Mouse (Mus musculus): Measurements from ENCODE around the gene Ptov1.

DNA sequence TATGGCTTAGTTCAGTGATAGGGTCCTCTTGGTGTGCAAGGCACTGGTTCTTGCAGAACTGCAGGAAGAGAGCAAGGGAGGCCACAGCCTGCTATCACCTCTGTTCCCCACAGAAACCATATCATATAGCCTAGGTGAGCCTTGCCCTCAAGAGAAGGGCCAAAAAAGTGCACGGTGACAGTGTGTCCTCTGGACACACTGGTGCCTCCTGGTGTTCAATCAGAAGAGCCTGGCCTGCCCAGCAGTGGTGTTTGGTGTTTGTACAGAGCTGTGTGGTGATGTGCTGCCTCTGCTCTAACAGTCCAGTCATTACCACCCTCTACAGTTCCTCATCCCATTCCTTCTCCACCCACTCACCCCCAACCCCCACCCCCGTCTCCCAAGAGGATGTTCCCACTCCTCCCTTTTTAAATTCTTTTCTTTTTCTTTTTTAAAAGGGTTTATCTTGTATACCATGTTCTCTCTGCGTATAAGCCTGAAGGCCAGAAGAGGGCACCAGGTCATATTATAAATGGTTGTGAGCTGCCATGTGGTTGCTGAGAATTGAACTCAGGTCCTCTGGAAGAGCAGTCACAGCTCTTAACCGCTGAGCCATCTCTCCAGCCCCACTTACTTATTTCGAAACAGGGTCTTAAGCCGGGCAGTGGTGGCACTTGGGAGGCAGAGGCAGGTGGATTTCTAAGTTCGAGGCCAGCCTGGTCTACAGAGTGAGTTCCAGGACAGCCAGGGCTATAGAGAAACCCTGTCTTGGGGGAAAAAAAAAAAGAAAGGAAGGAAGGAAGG is 47.7 kb downstream of the Ptov1 start:
- TF ChIP-seq CTCF (IDR thresholded peaks at IDR 0.05; ENCODE audit: extremely low read depth, insufficient read length, insufficient replicate concordance, low read depth, low read length) = peak; percentile 17; the same call in 1 of the 2 replicates
- no peak for TF ChIP-seq POLR2A (IDR thresholded peaks at IDR 0.05; ENCODE audit: low read depth, low read length)
